Mouse (Mus musculus): ENCODE measurements around the gene Ttll11.

Gene Ttll11

DNA sequence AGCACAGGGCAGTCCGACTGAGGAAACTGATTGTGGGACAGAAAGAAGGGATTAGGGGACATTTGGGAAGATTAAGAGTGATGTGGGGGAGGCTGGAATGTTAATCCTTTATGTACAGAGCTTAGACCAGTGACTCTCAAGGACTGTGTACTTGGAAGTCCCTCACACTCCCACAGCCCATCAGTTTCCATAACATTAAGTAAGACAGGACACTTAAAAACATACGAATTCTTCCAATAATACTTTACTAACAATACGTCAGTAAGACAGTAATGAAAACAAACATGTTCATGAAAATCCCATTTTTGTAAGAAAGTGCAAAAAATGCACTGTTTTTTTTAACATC is 127.6 kb downstream of the Ttll11 start:
- DNase-seq (ENCODE audit: low spot score in 2 of 2): no peak

DNA sequence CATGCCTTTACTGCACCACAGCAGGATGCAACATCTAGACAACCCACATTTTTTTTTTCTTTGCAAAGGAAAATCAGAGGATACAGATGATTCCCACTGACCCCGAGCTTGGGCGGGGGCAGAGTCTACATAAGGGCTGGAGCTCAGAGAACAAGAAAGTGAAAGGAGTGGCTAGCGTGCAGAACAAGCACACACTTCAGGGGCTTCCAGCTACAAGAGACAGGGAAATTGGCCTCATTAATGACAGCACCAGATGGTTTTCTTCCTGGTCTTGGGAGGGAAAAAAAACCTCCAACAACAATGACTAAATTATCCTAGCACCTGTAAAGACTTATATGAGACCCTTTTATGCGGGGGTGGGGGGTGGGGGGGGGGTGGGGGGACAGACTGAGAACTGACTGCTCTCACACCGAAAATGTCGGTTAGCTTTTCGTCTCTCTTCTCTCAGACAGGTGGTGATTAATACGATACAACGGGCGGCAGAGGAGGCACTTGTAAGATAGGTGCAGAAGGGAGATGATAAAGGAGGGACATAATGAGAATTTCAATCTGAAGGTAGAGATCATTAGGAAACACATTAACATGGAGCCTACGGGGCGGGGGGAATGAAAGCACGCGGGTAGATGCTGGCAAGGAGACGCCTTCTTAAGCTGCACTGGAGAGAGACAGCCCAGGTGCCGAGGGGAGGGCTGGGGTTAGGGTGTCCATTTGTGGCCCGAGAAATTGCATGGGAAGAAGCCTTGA is 128.1 kb downstream of the Ttll11 start:
- no peak for DNase-seq (ENCODE audit: low spot score in 2 of 2)

DNA sequence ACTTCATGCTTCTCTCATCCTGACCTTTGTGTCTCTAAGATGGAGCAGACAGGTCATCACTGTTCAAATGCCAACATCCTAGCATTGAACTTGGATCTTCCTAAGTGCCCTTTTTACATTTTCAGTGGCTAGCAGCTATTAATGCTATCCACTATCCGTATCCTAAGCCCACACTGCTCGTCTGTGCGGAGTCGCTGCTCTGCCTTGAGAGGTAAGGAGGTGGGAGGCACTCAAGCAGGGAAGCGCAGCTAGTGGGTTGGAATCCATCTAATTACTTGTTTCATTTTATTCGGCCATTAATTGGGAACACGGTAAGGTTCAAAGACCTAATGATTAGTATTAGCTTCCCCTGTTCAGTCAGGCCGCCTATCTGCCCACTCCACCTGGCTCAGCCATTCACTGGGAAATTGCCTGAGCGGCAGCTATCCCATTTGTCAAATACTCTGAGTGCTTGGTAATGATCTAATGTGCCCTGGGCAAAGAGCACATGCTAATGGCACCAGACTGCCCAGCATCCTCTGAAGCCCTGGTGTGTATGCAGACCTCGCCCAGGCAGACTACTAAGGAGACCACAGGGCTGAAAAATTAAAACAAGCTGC is 130.0 kb downstream of the Ttll11 start:
- no peak for DNase-seq (ENCODE audit: low spot score in 2 of 2)

DNA sequence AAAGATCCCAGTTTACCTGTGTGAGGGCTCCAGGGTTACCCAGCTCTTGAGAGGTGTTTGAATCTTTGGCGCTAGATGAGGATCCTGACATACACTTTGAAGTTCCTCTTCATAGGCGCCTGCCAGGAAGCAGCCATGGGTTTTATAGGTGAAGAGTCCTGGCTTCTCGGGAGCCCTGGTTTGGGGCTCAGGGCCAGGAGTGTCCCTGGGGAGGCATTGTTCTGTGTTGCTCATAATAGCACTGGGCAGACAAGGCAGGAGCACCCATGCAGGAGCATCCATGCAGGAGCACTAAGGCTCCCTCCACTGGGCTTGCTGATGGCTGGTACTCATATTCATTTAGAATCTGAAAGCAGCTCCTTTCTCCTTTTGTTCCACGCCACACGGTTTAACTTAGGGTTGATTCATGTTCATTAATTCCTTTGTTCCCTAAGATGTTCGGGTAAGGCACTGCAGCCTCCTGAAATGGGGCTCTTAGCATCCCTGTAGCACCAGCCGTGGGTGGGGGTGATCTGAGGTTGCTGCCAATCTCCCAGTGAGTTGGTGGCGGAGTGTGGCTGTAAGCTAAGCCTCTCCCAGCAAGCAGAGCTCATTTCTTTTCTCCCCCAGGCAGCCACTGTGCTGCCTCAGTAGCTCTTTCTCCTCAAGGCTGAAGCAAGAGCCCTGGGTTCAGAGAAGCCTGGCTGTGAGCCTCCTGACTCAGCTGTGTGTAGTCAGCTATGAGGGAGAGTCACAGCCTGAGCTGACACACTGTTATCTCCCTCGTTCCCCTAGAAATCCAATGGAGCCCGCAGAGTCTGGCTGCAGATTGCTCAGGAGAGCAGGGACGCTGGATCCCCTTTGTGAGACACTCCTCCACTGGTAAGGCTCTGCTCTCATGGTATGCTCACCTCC is 133.9 kb downstream of the Ttll11 start:
- DNase-seq (ENCODE audit: low spot score in 2 of 2): peak; percentile 70 to 77

DNA sequence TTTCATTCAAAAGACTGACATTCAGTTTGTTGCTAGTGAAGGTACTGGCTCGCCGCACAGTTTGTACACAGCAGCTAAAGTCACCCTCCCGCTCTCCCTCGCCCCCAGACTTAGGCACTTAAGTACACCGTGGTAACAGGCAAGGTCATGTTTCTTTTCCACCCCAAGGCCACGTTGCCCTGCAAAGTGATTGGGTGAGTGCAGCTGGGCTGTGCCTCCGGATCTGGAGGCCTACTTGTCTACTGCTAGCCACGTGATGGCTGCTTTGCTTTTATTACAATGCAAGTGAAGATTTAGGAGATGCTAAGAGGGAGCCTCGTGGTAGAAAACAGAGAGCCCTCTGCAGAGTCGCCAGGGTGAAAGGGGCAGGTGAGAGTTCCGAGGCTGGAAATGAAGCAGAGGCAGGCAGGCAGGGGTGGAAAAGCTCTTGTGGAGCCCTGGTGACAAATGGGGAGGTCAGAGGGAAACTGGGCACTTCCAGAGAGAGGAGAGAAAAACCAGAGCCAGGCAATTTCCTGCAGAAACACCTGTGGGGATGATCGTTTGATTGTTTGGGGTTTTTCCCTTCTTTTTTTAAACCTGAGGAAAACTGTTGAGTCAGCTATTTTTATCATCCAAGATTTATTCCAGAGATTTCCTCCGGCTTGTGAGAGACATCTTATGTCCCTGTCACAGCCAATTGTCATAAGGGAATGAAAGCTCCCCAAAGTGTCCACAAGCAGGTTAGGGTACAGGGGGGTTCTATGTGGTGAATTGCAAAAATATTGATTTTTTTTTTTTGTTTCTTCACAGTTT is 135.6 kb downstream of the Ttll11 start:
- DNase-seq (ENCODE audit: low spot score in 2 of 2): no peak

DNA sequence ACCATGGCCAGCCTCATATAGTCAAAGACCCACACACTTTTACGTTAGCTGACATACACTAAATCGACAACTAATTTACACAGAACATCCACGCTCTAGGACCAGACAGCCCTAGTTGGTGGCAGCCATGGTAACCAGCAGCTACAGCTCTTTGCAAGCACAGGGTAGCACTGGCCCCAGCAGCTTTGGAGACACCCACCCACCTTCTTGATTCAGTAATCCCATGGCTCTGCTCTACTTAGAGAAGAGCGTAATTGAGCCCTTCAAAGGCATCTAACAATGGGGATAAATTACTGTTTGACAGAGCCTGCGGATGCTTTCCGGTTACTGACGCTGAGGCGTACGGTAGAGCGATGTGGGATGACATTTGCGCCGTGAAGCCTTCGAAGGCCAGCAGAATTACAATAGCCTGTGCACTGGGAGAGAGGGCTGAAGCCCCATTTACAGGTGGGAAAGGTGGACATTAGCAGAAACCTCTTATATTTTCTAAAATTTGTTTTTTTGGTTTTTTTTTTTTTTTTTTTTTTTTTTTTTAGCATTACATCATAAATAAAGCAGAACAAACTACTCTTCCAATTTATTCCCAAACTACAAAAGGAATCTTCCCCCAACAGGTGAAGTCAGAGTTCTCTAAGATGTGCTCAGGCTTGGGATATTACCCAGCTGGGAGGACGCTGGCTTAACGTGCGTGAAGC is 136.8 kb downstream of the Ttll11 start:
- DNase-seq (ENCODE audit: low spot score in 2 of 2): peak; percentile 34

DNA sequence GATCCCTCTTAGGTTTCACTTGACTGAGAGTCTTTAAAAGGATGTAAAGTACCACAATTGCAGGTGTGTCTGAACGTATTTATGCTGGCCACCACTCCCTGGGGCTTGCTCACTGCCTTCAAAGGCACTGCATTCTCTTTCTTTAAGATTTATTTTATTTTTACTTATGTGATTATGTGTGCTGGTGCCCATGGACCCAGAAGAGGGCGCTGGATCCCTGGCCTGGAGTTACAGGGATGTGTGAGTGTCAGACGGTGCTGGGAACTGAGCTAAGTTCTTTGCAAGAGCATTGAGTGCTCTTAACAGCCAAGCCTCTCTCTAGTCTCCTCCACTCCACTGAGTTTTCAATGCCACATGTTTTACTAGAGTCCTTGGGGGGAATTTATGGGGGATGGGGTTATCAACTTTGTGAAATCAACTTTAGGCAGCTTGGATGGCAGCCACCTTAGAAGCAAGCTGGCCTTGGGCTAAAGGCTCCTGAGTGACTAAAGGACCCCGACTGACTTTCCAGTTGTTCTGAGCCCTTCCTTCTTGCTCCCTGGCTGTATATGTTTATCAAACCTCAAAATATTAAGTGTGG is 137.8 kb downstream of the Ttll11 start:
- DNase-seq (ENCODE audit: low spot score in 2 of 2): no peak

DNA sequence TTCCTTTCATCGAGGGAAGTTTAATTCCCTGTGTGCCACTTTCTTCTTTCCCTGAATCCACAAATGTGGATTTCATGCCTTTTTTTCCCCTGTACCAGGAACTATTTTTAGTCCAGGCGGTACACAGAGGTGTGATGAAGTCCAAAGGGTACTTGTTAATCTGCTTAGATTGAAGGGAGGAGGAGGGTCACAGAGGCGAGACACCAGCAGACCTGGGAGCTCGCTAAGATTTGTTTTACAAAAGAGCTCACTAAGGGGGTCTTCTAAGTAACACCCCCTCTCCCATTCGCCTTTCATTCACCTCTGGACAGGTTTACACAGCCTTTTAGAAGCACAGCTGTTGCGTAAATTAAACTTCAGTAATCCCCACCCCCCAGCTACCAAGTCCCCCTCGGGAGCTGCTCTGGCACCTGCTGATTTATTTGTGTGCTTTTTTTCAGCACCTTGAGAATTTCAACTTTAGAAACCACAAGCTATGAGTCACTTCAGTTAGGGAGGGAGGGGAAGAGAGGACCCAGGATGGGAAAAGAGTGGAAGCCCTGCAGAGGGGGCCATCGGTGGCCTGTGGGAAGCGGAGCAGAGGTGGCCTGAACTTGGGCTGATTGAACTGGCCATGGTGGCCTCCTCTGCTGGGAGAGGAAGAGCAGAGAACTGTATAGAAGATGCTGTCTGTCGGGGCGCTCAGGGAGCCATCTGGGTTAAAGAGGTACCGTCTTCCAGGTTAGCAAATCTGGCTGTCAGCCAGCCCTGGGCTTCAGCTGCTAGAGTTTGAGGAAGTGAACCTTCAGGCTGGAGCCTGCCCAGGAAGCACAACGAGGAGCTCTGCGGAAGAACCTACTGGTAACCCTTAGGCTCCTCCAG is 138.5 kb downstream of the Ttll11 start:
- DNase-seq (ENCODE audit: low spot score in 2 of 2): no peak

DNA sequence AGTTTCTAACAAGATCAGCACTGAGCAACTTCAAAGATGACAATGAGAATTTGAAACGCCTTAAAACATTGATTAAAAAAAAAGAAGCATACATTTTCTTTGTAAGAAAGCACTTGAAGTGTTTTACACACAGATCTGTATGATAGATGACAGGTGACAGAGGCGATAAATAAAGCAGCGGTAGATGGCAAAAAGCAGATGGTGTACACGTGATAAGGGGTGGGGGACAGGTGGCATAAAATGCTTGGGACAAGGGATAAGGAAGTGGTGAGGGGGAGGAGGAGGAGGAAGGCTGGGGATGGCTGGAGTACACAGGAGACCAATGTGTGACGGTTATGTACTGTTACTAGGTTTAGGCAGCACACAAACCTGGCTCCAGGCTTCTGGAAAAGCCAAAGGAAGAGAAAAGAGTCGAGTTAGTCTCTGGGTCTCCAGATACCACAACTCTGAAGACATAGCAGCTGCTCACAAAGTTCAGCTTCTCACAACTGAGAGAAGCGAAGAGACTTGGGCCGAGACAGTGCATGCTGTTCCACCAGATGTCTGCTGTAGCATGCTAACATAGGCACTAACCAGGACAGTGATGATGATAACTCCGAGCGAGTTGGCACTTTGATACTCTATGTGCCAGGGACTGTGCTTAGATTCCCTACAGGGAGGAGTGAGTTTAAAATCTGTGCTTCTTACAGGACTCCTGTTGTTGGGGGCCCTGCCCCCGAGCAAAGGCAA is 140.8 kb downstream of the Ttll11 start:
- no peak for DNase-seq (ENCODE audit: low spot score in 2 of 2)

DNA sequence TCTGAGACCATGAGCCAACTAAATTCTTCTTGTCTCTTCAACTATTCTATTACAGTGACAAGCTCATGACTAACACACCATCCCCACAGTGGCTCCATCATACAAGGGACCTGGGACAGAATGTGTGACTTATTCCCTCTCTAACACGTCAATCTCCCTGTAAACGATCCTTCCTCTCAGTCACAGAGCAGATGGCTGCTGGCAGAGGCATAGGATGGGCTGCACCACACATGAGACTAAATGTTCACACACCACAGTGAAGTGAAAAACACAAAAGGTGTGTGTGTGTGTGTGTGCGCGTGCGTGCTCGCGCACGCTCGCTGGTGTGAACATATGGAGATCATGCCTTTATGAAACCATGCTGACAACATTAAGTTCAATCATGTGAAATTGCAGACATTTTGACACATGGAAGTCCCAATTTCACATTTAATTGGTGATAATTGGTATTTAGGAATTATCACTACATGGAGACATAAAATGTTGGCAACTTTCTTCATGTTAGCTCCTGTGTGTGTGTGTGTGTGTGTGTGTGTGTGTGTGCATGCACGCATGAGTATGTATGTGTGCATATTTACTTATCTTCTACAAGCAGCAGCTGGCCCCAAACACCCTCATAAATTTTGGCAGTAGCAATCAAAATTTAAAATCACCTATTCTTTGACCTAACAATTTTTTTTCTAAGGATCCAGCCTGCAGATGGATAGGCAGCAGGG is 145.4 kb downstream of the Ttll11 start:
- no peak for DNase-seq (ENCODE audit: low spot score in 2 of 2)

DNA sequence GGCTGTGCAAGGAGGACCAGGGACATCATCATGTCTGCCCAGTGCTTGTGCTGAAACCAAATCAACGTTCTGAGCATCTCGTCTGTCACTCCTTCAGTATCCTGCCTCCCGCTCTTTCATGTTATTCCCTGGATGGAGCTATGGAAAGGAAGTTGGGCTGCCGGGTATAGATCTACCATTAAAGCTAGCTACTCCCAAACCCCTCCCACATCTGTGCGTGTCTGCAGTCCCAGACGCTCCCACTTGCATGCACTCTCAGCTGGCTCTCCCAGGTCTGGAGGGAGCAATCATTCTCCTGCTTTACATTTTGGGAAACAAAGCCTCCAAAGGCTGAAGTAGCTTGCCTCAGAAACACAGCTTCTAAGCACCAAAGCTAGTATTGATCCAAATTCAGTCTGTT is 146.2 kb downstream of the Ttll11 start:
- no peak for DNase-seq (ENCODE audit: low spot score in 2 of 2)

DNA sequence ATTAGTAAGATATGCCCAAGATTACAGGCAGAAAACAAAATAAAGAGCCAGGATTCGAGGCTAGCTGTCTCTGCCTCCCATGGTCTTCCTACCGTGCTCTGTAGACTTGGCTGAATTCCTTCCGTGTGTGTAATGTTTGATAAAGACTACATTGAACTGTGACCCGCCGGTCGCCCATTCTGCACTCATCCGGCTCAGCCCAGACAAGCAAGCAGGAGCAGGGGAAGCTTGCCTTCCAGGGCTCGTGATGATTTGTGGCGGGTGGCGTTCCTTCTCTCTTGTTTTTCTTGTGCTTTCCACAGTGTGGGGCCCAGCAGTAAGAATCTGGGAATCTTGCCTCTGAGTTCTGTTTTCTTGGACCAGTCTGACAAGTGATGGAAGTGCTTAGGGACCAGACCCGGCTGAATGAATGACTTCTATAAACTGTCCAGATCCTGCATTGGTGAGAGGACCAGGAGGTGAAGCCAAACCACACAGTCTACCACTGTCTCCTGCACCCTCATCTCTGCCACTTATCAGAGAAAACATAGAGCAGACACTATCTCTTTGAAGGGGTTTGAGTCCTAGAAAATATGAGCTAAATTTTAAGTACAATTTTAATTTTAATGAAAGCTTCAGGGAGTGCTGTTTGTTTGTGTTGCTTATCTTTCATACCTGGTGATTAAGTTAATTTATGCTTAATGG is 146.8 kb downstream of the Ttll11 start:
- no peak for DNase-seq (ENCODE audit: low spot score in 2 of 2)

DNA sequence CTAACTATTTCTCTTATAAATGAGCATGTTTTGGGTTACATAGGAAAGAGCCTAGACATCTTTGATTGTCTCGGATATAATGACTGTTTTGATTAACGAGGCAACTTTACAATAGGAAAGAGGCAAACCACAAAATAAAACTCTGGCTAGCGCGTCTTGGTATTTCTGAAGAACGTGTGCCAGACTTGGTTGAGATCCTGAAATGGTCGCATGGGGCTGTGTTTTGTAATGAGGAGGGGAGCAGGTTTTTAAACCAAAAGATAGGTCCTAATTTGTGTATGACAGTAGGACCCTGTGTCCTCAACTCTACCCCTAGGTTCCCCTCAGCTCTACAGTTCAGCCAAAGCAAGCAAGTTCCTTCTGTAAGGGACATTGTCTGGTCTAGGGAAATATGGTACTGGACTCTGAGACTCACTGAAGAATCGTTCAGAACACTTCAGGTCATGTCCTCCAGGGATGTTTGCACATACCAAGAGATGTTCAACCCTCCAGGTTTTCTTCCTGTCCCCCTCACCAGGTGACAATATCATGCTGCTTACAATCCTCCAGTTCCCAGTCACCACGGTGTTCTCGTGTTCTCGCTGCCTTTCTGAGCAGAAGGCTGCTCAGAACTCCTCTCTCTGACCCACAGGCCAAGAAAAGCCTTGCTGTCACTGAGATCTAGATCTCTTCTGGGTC is 147.7 kb downstream of the Ttll11 start:
- no peak for DNase-seq (ENCODE audit: low spot score in 2 of 2)

DNA sequence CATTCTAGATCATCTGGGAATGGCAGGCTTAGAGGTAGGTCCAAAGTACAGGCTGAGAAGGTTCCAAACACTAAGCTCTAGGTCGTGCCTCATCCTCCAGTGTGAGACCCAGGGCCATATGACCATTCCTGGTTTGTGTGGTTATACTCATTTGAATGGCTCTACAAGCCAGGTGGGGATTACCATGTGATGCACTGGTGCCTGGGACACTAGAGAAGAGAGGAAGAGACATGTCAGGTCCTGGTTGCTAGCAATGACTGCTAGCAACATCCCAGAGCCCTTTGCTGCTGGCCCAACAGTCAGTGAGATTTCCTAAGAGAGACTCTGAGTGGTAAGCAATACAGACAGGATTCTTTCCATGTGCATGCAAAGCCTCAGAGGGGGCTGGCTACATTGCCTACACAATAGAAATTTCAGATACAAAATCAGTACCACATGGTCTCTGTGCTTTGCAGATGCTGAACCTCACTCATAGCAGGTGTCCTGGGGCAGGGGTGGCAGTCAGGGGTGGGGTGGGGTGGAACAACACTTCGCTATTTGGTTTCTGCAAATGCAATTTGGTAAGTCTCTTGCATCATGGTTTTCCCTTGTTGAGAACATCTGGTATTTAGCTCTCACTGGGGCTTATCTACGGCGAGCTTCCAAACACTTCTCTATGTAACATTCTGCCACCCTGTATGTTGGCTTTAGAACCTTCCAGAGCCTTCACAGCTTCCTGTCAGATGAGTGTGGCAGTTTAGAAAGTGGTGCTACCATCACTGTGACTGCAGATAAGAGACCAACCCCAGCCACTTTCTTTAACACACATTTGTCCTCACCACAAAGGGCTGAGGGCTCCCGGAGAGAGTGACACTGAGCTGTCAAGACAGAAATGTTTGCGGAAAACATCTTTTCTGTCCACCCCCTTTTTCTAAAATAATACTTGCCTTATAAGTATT is 148.5 kb downstream of the Ttll11 start:
- no peak for DNase-seq (ENCODE audit: low spot score in 2 of 2)

DNA sequence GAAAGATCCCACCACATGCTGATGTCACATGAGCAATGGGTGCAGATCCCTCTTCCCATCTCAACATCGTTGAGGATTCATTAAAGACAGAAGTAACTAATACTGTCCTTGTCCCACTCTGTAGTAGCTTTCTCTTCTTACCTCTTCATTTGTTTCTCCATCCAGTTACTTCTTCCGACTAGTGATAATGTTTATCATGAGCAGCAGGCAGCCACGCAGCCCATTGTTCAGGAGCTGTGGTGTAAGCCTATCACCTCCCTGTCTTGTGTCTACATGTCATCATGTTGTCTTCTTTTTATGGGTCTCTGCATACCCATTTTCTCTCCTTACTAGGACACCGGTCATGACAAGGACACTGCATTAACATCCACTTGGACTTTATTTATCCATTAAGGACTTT is 150.6 kb downstream of the Ttll11 start:
- no peak for DNase-seq (ENCODE audit: low spot score in 2 of 2)

DNA sequence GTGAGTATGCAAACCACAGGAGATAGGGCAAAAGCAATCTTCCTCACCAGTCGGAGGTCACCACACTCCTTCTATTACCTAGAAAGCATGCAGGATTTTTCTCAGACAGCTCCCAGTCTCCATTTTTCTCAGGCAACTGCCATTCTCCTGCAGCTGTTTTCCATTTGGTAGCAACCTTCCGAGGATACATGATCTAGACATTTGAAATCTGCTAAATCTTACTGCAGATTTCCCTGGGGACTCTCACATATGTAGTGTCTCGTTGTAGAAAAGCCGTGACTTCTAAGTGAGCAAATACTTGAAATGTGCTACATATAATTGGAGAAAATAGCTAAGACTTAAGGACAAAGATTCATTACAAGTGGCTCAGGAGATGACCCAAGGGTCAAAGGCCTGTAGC is 151.8 kb downstream of the Ttll11 start:
- DNase-seq (ENCODE audit: low spot score in 2 of 2): no peak
